Mouse (Mus musculus) frontal cortex, postnatal 36 days (tissue): ENCODE measurements at regions not wholly inside any gene's neighbourhood (a gene's known extent, or its start where the extent isn't known, plus 50 kb on each side); places are given as distances from the start of the nearest gene placed in this dataset.

Experiments used
- DNase-seq, 2 experiments: peaks; one replicate each; pipeline ENCODE4 v3.0.0; 2022; ENCODE audit warnings: low spot score in 2 of 2

DNA sequence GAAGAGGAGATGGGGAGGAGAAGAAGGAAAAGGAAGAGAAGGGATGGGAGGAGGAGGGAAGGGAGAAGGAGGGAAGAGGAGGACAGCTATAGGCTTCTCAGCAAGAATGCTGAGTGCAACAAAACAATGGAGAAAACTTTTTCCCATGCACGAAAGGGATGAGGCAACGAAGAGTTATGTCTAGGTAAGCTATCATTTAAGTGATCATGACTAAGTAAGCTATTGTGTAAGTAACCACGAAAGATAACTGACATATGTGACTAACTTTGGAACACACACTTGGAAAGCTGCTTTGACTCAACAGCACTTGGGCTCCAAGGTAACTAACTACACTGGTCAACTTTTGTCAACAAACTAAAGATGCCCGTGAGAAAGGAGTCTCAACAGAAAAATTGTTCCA, 50.9 kb upstream of the Fstl1 start:
- DNase-seq = no peak

DNA sequence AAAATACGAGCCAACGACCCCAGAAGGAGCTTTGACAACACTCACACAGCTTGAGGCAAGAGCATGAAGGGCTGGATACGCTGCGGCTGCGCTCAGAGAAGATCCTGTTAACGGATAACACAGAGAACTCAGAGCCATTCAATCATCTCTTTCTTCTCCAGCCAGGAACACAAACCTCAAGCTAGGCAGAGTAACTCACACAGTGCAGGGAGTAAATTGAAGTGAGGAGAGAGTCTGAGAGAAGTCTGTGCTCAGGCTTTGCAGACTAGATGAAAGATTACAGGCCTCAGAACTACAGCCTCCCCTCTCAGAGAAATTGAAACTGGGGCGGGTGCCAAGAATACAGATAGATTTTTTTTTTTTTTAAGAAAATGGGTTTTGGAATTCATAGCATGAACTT, 60.9 kb upstream of the Ndufb4 start:
- no peak for DNase-seq

DNA sequence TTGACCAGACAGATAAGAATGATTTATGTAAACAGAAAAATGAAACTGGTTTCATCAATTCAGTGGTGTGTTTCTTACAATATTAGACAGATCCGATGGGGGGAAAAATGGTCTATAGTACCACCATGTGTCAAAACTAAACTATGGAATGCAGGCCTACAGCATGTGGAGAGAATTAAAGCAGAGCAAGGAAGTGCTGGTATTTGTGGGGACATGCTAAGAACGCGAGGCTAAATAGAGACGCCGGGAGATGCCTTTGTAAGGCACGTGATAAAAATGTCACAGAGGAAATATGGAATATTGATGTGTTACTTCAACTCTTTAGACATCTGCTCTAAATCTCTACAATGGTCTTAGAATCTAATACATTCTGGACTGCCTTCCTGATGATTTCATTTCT, 60.0 kb upstream of the Ndufb4 start:
- DNase-seq = no peak

DNA sequence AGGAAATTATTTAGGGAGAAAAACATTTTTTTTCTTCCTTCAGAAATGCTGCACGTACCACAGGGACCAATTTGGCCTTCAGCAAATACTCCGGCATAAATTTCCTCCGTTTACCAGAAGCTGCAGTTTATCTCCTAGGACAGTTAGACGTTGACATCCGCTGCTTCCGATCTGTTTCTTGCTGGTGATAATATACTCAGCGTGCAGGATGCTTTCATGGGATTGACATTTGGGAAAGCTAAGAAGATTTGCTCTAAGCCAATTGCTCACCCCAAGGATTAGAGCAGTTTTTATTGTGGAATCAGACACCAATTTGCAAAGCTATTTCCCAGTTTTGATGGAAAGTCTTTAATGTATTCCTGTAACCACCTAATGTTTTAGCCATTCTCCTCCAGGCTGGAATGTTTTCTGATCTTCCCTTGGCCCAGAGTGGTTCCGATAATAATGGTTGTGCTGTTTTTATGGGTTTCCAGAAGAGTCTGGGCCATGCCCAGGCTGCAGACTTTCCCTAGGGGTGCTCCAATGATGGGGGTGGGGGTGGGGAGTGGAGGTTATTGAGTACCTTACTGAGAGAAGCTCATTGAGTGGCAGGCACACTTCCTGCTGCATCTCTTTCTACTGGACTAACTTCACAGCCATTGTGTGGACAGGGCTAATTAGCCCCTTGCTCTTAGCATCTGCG, 52.1 kb upstream of the Ndufb4 start:
- DNase-seq = no peak

DNA sequence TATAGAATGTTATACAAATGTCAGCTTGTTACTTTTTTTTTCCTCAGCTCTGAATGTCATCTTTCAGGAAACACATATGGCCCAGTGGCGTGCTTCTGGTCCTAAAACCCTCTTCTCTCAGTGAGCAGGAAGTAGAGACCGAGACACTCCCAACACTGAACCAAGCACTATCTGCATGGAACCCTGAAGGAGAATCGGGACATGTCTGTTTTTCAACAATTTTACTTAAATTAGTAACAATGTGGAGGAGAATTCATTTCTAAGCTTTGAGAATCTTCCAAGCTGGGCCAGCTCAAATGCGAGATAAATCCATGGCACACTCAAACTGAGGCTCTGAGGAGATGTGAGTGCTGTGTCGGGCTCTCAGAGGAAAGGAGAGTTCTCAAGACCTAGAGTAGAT, 51.0 kb upstream of the Ndufb4 start:
- no peak for DNase-seq

DNA sequence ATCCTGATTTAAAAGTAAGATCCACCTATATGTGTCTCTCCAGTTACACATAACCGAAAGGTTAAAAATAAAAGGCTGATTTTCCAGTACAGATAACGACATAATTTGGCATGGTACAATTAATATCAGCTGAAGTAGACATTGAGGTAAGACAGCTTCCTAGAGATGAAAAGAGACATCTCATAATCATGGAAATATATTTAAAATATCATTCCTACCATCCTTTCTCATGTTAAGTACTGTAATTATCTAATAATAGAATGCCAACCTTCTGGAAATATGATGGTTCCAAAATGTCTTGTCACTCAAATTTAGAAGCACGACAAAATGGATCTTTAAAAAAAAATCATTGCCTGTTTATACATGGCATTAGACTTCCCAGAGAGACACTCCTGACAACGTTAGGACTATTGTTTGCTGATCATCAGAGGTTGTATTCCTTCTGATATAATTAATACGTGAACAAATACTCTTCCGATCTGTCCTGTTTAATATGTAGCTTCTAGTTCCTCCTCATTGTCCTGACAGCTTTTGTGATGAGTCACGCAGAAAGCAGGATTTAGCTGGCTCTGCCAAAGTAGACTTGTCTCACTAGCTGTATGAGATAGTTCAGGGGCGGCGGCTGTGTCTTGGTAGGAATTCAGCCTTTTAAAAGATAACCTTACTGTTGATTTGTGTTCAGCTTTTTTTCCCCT, 50.4 kb upstream of the Ndufb4 start:
- DNase-seq = peak; percentile 34 to 73
